Mouse (Mus musculus) heart, adult 9 months (tissue): ENCODE results near the gene Cad.
A peak's percentile ranks its signal among the peaks of the same experiment; 100 is the strongest.

ENCODE experiments used
- DNase-seq, 2 experiments: peaks; one replicate each; pipeline ENCODE4 v3.0.0; 2022; ENCODE audit warnings: low spot score in 2 of 2

Cad gene

GRCm38 (mm10) chr5:31110781-31111180, 56.2 kb downstream of the Cad start:
- DNase-seq = no peak

- peak; percentile 70 to 75 for DNase-seq
Measured at GRCm38 (mm10) chr5:31116354-31116753, 61.8 kb downstream of the Cad start, which contains the start of gene Trim54. Trim54 (plus strand) TSS chr5:31116712.

- DNase-seq = no peak
Measured at GRCm38 (mm10) chr5:31116912-31117311, 62.3 kb downstream of the Cad start.

- no peak for DNase-seq
Measured at GRCm38 (mm10) chr5:31121111-31121510, 66.5 kb downstream of the Cad start.

- DNase-seq = no peak
Measured at GRCm38 (mm10) chr5:31123481-31123880, 68.9 kb downstream of the Cad start.

GRCm38 (mm10) chr5:31126050-31126449, 71.5 kb downstream of the Cad start:
- DNase-seq = no peak
